Mouse (Mus musculus): ENCODE results near the gene Olfr867. TPM values are rescaled to one million over a fixed set of nuclear protein-coding genes. Genes with fewer than 3 reads are reported as not detected.

The Olfr867 gene
- not detected for polyA plus RNA-seq (2017; shearing (Covaris generic))

GRCm38 (mm10) chr9:20057462-20057861, at the start of gene Olfr867:
Gene Olfr867 (minus strand): TSS chr9:20057562.

GRCm38 (mm10) chr9:20098326-20098725, 41.0 kb upstream of the Olfr867 start, which contains the start of gene Olfr868:
Gene Olfr868 (plus strand): TSS chr9:20098626.

GRCm38 (mm10) chr9:20027935-20028334, 29.4 kb downstream of the Olfr867 start, which contains the start of gene Olfr866:
Gene Olfr866 (minus strand): TSS chr9:20028035.

Other genes starting within 250 kb of the Olfr867 start
- gene Olfr860, start 207.8 kb downstream of the Olfr867 start, polyA plus RNA-seq (2017; shearing (Covaris generic)): not detected
- not detected for gene Olfr862, start 169.6 kb downstream of the Olfr867 start, polyA plus RNA-seq (2017; shearing (Covaris generic))
- gene Olfr77, start 140.7 kb downstream of the Olfr867 start, polyA plus RNA-seq (2017; shearing (Covaris generic)): 1.4 TPM
- not detected for gene Olfr866, start 29.5 kb downstream of the Olfr867 start, polyA plus RNA-seq (2017; shearing (Covaris generic))
- gene Olfr868, start 41.1 kb upstream of the Olfr867 start, polyA plus RNA-seq (2017; shearing (Covaris generic)): not detected
- not detected for gene Olfr869, start 71.4 kb upstream of the Olfr867 start, polyA plus RNA-seq (2017; shearing (Covaris generic))
- gene Olfr870, start 116.5 kb upstream of the Olfr867 start, polyA plus RNA-seq (2017; shearing (Covaris generic)): not detected
- gene Olfr871, start 154.6 kb upstream of the Olfr867 start, polyA plus RNA-seq (2017; shearing (Covaris generic)): not detected
- not detected for gene Olfr872, start 179.6 kb upstream of the Olfr867 start, polyA plus RNA-seq (2017; shearing (Covaris generic))
- not detected for gene Olfr39, start 224.8 kb upstream of the Olfr867 start, polyA plus RNA-seq (2017; shearing (Covaris generic))
- not detected for gene Olfr873, start 241.0 kb upstream of the Olfr867 start, polyA plus RNA-seq (2017; shearing (Covaris generic))